ENCODE assay signal across 13 mouse cellular contexts in the genomic region with DNA sequence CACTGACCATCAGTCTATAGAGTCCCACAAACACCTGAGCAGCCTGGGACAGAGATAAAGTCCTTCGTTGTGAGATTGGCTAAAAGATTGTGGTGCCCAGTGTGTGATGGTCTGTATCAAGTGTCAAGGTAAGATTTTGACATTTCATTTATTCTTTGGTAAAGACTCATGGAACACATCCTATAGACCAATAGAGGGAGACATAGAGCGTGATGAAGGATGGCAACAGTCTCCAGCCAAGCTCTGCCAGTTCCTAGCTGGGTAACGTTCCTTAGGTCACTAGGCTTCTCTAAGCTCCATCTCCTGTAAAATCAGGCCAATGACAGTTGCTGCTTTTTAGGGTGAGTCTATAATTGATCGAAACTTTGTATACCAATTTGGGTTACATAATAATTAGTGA.
A peak's percentile ranks its signal among the peaks of the same experiment; 100 is the strongest.
DNase-seq lines count a peak whose midpoint lies in the region; ATAC-seq and TF ChIP-seq lines count a peak whose summit lies in the region.
"Had no signal": no experiment of that assay in that cellular context is flagged by ENCODE, and none has a peak within 500 bp of the region (broad histone marks: within the 10 kb centered on the region; RNA-seq: fewer than 3 reads in every experiment).

No protein-coding gene starts in this region.

- H3K4me3 ChIP-seq in left cerebral cortex, adult 2 months, result no peak overlapping the region
- H3K4me3 ChIP-seq: embryonic facial prominence, embryonic 13.5 days; kidney, embryonic 15.5 days; midbrain, embryonic 13.5 days had no signal

- DNase-seq in cerebellum, postnatal 36 days, result no peak
- no peak for DNase-seq in left cerebral cortex, adult 2 months (ENCODE audit: extremely low spot score in 1 of 2, low spot score in 2 of 2)
- no peak for DNase-seq in left cerebral cortex, postnatal 25 days (ENCODE audit: low spot score in 2 of 2)
- DNase-seq in NIH3T3 (ENCODE audit: low read depth), result peak; percentile 9
- peak; percentile 51 for DNase-seq in embryo, embryonic 10 days (ENCODE audit: low spot score)
- DNase-seq in spleen, postnatal 10 days (ENCODE audit: low spot score in 2 of 2), result no peak
- no peak for DNase-seq in spleen, postnatal 14 days (ENCODE audit: low spot score in 2 of 2)
- DNase-seq: heart, postnatal 4 days; thymus, adult 2 months had no signal

- TF ChIP-seq CTCF in left cerebral cortex, adult 2 months (IDR thresholded peaks at IDR 0.05), result peak; percentile 50

- 0 out of 2 replicates have a peak, but pooled peaks have one; percentile 49 for ATAC-seq in cerebellum, adult (ENCODE audit: insufficient number of reproducible peaks, low FRiP score, low TSS enrichment)
- ATAC-seq: midbrain, embryonic 13.5 days had no signal

- H3K27ac ChIP-seq in left cerebral cortex, adult 2 months, result no peak overlapping the region
- H3K27ac ChIP-seq: embryonic facial prominence, embryonic 13.5 days; kidney, embryonic 15.5 days; midbrain, embryonic 13.5 days had no signal

- intact Hi-C loops in left cerebral cortex, adult 2 months (cut with DNase I), result loop anchor here (5.0 kb wide), 1 partner anchor 523 kb away; no protein-coding TSS in a partner anchor
- intact Hi-C loops in left cerebral cortex, postnatal 25 days (cut with DNase I), result loop anchor here (5.0 to 10.0 kb wide), 2 partner anchors 452 to 585 kb away; no protein-coding TSS in a partner anchor

Comparison
In these comparisons a context has a peak if more than half of its experiments do, and no peak if none do; other contexts are left out.
1. DNase-seq: peak in NIH3T3 (single experiment) and embryo, embryonic 10 days (single experiment); none in cerebellum, postnatal 36 days (0 of 2), left cerebral cortex, adult 2 months (0 of 2), left cerebral cortex, postnatal 25 days (0 of 2), spleen, postnatal 10 days (0 of 2) and spleen, postnatal 14 days (0 of 2).